Mouse (Mus musculus) retina, postnatal 1 day (tissue): Measurements from ENCODE around the gene Lsm7.
A peak's percentile ranks its signal among the peaks of the same experiment; 100 is the strongest.

Source experiments
- DNase-seq: peaks from one replicate; pipeline ENCODE4 v3.0.0-alpha.2; 2012

Lsm7 gene

DNA sequence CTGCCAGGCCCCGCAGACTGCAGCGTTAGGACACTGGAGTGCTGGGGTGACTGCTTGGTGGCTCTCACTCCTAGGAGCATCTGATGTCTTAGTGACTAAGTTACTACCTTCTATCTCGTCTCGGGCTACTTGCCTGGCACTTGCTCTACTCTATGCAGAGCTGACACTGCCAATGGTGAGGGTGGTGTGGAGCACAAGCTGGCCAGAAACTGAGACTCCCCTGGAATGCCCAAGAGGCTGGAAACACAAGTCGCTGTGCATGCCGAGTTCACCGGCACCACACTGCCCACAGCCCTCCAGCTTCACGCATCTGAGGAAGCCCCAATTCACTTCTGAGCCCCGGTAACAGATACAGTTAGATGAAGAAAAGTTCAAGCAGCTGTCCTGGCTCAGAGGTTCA is 19.0 kb upstream of the Lsm7 start:
- DNase-seq, result no peak

DNA sequence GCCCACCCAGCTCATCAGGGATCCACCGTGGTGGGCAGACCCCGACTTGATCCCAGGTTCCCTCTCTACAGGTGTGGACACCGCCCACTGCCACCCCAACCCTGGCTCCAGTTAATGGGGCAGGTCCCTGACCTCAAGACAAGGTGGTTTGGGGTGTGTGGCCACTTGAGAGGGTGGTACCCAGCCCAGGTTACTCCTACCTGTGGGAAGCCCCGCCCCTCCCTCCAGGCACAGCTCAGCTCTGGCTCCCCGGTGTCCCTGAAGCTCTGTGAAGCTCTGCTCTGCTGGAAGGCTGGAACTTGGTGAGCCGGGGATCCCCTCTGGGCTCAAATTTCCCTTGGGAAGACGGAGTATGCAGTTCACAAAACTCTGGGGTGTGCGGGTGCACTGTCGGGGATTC is 16.6 kb upstream of the Lsm7 start, which contains the start of gene Tmprss9:
Gene Tmprss9 (plus strand): TSS at position 268 of the 400 bp plus-strand sequence.
- DNase-seq, result no peak

DNA sequence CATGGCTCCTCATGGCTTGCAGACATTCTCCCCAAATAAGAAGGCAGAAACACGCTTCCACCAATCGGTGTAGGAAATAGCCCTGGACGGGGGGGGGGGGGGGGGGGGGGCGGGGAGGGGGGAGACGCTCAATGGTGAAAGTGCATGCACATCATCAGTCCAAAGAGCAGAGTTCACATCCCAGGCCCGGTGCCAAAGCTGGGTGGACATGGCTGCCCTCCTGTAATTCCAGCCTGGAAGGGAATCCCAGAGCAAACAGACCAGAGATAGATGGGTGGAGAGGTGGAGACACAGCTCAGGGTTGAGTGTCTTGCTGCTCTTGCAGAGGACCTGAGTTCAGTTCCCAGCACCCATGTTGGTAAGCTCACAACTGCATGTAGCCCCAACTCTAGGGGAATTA is 16.0 kb upstream of the Lsm7 start:
- no peak for DNase-seq

DNA sequence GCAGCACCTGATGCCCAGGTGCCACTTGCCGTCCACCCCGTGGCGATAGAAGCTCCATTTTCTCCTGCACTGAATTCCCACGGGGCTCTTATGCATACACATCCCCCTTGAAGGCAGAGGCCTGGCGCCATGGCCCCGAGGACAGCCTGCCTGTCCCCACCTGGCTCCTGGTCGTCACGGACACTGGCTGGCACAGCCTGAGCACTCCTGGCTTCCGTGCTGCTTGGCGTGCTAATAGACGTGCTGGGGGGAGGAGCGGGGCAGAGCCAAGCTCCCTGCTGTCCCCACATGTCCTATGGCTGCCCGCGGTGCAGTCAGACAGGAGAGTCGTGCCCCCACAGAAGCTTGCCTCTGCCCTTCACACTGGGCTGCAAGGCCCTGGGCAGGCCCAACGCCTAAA is 9.4 kb upstream of the Lsm7 start:
- no peak for DNase-seq

DNA sequence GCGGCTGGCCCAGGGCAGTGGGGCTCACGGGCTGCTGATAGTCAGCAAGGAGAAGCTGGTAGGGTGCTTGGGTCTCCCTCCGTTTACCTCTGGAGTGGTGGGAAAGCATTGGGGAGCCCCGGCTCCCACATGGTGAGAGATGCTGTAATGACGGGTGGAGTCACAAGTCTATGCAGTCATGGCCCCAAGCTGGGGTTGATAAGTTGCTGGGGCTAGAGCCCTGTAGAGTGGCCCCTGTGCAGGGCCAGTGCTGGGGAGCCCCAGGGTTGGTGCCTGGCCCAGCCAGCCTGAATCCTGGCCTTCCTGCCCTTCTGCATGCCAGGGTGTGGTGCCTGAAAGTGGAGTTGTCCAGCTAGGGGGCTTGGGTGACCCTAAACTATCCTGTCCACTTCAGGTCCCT is 7.3 kb upstream of the Lsm7 start:
- DNase-seq, result no peak

DNA sequence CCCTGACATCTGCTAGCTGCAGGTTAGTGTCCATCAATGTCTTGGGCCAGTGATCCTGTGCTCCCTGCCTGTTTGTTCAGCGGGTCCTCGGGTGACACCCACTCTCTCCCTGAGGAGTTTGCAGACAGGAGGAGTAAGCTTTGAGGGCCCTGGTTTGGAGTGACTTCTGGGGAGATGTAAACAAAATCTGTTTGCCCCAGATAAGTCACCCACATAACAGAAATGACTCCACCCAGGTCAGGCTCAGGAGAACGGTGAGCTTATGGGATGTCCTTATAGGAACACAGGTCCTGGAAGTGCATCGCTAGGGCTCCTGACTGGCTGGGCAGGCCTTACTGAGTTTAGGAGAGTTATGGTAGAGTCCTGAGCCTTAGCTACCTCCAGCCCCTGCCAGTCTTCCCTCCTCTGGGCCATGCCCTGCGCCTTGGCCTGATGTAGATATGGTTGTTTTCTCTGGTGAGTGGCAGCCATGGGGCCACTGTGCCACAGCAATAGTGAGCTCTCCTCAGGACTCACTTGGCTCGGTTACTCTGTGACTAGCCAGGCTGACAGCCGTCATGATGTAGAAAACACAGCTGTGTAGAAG is 3.4 kb upstream of the Lsm7 start:
- no peak for DNase-seq

DNA sequence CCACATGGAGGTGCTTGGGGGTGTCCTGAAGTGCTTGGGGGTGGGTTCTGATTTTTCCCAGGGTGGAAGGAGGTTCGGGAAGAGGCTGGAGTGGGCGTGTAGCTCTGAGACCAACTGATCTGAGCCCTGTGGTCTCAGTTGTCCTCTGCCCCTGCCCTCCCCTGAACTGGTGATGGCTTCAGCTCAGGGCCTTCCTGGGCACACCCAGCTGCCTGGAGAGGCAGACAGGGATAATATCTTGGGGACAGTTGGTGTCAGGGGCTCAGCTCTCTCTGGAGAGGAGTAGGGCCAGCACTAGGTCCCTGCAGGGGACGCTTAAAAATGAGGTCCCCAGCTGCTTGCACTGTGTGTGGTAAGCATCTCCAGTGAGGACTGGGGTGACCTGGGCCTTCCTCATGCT is 2.8 kb upstream of the Lsm7 start:
- DNase-seq, result no peak

DNA sequence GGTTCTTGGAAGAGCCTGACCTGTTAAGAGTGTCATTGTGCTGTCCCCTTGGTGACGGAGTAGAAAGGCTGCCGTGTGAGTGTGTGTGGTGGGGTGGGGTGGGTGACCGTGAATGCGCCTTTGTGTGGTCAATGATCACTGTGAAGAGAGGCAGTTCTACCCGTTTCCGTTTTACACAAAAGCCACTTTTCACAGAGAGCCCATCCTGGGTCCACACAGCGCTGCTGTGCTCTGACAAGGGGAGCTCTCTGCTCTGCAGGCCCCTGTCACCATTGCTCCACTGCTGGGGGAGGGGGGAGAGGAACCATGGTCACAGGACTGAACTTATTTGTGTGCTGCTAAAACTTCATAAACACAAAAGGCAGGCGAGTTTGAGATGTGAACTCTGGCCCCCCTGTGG is 2.4 kb upstream of the Lsm7 start:
- no peak for DNase-seq

DNA sequence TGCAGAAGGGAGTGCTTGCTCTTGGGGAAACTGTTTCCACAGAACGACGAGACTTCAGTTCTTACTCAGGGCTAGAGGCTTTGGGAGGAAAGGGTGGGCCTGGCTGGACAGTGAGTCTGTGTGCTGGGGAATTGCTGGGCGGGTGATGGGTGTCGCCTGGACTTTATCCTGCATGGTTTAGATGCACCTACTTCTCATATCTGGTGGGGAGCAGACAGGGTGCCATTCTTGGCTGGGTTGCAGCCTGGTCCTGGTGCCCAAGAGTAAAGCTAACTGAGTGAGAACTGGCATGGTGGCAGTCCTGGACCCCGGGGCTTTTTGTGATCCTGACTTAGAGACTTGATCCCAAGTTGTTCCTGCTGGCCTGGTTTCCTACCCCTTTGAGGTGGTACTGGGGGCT is 1.9 kb upstream of the Lsm7 start:
- no peak for DNase-seq

DNA sequence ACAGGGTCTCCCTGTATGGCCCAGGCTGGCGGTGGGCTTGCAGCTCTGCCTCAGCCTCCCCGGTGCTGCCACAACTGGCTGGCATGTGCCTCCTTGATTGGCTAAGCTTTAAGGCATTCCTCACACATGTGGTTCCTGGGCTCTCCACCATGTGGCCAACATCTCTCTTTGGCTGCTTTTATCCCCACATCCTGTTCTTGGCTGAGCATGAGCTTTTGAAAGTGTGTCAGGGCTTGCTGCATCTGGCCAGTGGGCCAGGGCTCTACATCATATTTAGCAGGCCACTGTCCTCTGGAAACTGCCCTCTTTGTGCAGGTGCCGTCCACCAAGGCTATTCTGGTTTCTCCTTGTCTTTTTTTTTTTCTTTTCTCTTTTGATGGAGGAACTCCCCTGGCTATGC is 1.3 kb upstream of the Lsm7 start:
- no peak for DNase-seq

DNA sequence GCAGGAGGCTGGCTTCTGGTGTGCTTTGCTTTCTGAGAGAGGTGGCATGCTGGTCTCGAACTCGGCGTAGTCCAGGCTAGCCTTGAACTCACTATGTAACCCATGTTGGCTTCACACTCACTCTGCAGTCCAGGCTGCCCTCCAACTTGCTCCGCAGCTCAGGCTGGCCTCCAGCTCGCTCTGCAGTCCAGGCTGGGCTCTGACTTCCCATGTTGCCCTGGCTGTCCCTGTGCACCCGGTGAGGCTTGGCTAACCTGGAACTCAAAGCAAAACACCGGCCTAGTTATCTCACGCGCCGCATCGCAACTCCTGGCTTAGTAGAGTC is 702 bp upstream of the Lsm7 start:
- no peak for DNase-seq

DNA sequence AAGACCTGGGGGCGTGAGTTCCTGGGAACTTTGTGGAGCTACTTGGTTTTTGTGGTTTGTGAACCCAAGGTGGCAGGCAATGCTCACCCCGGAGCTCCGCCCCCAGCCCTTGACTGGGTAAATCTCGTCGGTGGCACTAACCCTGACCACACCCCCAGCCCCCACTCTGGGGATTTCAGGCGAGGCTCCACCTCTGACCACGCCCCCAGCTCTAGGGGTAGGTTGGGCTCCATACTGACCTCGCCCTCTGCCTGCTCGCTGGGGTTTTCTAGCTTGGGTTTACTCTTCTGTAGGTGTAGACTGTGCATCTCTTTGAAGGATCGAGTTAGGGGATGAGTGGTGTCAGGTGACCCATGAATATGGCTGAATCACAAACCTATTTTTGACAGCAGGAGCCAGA is 6.4 kb downstream of the Lsm7 start:
- peak; percentile 72 for DNase-seq

DNA sequence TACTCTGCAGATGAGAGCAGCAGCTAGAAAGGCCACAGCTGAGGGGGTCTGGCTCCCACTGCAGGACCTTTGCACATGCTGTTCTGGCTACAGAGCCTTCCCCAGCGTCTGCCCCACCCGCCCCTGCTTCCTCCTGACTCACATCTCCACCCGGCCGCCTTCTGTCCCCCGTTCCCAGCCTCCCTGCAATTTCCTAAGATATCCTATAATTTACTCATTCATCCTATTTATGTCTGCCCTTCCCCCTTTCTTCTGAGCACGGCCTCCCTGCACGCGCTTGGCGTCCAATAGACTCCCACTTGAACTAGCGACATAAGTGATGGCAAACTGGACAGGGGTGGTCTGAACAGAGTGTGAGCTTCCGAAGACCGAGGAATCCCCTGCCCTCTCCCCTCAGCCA is 9.3 kb downstream of the Lsm7 start:
- no peak for DNase-seq

DNA sequence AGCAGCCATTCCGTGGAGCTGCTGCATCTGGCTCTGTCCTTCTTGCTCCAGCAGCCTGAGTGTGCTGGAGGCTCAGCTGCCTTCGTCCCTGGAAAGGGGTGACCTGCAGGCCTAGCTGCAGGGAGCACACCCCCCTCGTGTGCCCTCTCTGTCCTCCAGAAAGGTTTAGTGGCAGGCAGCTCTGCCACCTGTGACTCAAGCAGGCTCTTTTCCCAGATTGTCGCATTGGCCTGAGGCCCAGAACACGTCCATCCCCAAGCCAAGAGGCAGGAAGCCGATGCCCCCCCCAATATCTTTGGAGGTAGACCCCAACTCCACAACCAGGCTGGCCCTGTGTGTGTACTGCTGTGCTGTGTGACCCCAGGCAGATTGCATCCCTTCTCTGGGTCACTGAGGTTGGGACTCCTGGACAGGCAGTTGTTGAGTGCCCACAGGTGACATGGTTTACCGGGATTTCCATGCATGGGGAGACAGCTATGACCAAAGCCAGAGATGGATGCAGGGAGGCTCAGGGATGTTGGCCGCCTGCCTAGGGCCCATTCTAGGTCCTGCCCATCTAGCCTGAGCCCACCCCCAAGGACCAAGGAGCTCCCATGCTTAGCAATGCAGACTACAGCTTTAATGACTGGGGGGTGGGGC is 9.8 kb downstream of the Lsm7 start:
- DNase-seq, result no peak

DNA sequence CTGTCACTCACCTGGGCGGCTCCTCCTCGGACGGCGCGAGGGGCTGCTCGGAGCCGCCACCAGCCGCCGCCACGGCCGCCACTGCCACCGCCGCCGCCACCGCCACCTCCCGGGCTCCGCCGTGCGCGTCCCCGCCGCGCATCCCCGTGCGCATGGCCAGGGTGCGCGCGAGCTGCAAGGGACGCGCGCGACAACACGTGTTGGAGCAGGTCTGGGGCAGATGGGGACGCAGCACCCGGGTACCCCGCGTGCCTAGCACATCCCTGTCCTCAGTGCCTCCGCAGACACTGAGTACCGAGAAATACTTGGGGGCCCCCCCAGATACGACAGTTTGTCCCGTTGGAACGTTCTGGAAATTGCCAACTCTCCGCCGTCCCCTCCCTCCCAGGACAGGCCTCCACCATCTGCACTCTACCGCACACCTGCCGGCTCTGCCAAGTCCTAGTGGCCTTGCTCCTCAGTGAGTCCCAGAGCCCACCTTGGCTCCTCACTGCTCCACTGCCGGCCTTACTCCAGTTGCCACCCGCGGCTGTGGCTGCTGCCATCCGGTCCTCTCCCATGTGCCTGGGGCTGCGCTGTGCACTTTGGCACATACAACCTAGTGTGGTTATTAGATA is 11.0 kb downstream of the Lsm7 start, which contains the start of gene Lingo3:
Gene Lingo3 (minus strand): TSS at position 109 of the 617 bp plus-strand sequence.
- DNase-seq, result peak; percentile 71

DNA sequence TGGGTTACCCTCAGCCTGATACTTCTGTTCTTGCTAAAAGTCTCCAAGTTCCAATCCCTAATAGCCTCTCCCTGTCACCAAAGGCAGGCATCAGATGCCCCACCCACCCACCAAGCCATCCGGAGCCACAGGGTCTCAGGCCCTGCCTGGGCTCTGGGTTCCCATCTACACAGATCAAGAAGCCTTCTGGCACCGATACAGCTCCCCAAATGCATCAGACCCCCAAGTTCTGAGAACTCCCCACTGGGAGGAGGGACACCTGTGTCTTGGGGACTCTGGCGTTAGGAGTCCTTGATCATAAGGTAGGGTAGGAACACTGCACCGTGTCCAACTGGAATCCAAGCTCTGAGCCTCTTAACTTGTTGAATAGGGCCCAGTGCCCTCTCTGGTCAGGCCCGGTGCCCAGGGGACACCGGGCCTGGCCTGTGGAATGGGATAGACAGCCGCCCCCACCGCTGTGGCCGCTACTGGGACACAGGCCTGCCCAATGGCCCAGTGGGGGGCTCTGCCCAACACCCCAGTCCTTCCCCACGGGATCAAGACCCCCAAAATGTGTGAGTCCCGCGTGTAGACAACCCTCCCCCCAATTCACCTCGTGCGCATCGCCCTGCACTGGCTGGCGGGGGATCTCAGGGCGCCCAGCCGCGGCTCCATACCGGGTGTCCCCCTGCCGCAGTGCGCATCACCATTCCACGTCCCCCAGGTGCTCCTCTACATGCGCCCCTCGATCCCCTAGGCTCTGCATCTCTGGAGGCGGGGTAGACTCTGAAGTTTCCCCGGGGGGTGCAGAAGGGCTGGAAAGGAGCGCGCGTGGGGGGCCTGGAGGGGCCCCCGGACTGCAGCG is 11.7 kb downstream of the Lsm7 start:
- no peak for DNase-seq

DNA sequence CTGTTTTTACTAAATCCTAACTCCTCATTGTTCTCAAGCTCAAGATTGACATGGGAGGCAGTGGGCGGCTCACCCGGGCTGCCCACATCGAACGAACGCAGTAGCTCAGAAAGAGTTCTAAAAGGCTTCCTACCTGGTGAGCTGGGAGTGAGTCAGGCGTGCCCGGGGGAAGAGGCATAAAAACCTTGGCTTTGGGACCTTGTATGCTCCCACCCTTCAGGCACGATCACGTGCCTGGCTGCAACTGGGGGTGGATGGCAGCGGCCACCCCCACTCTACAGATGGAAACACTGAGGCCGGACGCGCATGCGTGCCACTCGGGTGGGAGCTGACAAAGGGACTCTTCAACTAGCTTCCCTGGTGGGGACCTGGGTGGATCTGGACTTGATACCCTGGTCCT is 12.7 kb downstream of the Lsm7 start:
- DNase-seq, result no peak

DNA sequence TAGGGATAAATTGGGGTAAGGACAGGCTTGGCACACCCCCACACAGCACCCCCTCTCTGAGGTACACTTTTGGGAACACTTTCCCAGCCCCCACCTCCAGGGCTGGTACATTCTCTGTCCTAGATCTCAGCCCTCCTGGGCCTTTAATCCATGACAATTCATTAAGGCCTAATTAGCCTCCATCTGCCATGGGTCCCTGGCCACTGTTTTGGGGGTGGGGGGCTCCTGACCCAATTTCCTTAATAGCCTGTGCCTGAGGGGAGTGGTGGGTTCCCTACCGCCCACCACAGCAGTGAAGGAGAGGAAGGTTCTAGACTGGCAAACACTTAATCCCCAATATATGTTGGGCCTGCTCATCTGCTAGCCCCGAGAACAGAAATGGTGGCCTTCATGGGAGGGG is 13.3 kb downstream of the Lsm7 start:
- DNase-seq, result peak; percentile 84

DNA sequence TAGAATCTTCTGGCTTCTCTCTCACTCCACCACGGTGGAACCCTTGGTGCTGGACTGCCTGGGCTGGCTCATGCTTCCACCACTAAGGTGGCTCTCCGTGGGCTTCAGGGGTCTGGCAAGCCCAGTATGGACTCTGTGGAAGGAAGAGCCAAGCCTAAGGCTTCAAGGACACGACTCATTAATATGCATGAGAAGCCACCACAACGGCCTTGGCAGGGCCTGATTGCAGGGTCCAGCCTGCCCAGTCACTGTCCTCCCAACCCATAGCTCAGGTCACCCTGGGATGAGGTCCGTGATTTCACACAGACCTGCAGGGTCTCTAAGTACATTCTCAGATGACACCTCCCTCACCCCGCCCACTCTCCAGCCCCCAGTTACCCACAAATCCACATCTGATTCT is 15.2 kb downstream of the Lsm7 start:
- no peak for DNase-seq

DNA sequence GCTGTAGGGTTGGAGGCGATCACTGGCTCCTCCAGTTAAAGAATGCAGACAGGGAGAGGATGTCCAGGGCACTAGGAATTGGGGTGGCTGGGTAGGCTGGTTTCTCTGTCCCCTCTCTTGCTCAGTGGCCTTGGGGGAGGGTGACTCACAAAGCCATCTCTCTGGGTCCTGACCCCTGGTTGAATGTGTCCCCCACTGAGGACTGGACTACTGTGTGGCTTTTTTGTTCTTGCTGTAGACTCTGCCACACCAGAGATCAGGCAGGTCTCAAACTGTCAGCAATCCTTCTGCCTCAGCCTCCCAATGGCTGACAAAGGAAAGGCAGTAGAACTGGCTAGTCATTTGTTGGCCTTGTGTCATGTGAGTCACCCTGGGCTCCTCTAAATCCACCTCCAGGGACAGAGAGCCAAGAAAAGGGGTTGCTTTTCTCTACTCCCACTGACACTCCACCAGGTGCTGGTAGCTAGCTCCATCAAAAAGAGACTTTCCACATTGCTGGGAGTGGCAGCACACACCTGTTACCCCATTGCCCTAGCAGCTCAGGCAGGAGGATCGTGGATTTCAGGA is 16.6 kb downstream of the Lsm7 start:
- DNase-seq, result no peak

DNA sequence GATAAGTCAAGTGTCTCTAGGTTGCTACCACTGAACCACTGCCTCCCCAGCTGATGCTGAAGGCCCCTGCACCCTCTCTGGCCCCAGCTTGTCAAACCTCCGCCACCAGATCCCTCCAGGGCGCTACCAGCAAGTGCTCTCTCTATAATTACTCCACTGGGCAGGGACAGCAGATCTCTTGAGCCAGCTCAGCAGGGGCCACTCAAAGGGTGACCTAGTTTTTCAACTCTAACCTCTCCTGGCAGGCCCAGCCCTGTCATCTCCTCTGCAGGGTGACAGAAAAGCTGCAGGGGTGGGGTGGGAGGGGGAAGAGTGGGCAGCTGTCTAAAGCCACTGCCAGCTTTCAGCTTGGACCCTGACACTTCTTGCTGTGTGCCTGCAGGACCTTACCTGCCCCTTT is 17.2 kb downstream of the Lsm7 start:
- peak; percentile 93 for DNase-seq

DNA sequence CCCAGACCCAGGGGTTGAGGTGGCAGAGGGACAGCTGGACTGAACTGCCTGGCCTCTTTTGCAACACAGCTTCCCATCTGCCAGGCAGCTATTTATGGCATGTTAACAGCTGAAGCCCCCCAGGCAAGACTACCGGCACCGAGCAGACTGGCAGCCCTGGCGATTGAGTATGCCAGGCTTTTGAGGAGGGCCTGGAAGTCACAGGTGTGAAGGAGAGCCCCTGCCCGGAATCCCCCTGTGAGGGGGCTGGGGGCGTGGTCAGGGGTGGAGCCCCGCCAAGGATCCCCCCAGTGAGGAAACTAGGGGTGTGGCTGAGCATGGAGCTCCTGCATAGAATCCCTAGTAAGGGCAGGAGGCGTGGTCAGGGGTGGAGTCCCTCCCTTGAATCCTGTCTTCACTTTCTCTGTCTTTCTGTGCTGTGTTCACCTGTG is 18.0 kb downstream of the Lsm7 start:
- peak; percentile 79 for DNase-seq

DNA sequence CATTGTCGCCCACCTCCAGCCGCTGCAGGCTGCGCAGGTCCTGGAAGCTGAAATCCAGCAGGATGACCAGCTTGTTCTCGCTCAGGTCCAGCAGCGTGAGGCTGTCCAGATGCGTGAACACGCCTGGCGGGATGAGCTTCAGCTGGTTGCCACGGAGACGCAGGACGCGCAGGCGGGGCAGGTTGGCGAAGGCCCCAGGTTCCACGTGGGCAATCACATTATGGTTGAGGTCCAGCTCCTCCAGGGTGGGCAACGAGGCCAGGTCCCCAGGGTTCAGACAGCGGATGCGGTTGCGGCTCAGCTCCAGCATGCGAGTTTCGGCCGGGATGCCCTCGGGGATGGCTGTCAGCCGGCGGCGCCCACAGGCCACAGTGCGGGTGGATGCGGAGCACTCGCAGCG is 19.4 kb downstream of the Lsm7 start:
- peak; percentile 69 for DNase-seq

DNA sequence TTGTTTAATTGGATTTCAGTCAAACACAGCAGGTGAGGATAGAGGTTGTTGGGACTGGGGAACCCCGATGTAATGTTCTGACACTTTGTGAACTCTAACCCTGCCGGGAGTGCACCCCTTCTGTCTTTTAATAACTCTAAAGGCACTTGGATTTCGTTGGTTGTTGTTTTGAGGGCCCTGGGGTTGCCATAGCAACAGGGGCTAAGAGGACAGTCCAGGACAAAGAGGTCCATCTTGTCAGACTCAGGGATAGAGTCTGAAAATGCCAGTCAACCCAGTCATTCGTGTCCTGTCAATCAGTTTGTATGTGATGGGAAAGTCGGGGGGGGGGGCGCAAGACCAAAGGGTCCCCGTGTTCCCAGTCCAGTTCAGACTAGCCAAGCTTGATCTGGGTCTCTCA is 22.2 kb downstream of the Lsm7 start:
- peak; percentile 52 for DNase-seq
